Mouse (Mus musculus) cerebellum, adult 2 months (tissue): ENCODE measurements at regions not wholly inside any gene's neighbourhood (a gene's known extent, or its start where the extent isn't known, plus 50 kb on each side); places are given as distances from the start of the nearest gene placed in this dataset.

Experiments used
- DNase-seq, 2 experiments: peaks; one replicate each; pipeline ENCODE4 v3.0.0; 2021
- H3K27ac ChIP-seq: fragments of 200-500 bp; 2 replicates; pipeline ENCODE4 v1.5.1; 2012; ENCODE audit warnings: low read length, control low read depth, inconsistent platforms; ENCODE audit not compliant: insufficient read depth
- H3K27me3 ChIP-seq: fragments of 200-500 bp; 2 replicates; pipeline ENCODE4 v1.6.1; 2012; ENCODE audit warnings: inconsistent platforms, mild to moderate bottlenecking, low read length, moderate library complexity; ENCODE audit not compliant: control insufficient read depth, insufficient read depth
- H3K4me1 ChIP-seq: fragments of 200-500 bp; 2 replicates; pipeline ENCODE4 v1.6.1; 2011; ENCODE audit warnings: low read length; ENCODE audit not compliant: control insufficient read depth, insufficient read depth
- H3K4me3 ChIP-seq: fragments of 200-500 bp; replicated peaks from 2 replicates; pipeline ENCODE3; 2011; ENCODE audit warnings: mild to moderate bottlenecking, low read depth, low read length, control low read depth; ENCODE audit not compliant: insufficient read depth
- CTCF ChIP-seq: fragments of 200-500 bp; IDR thresholded peaks from 2 replicates; pipeline ENCODE4 v1.5.1; 2011; ENCODE audit warnings: low read depth, mild to moderate bottlenecking, control low read depth, low read length, moderate library complexity, borderline replicate concordance; ENCODE audit not compliant: insufficient read depth
- POLR2A ChIP-seq: fragments of 200-500 bp; IDR thresholded peaks from 2 replicates; pipeline ENCODE4 v1.6.1; 2011; ENCODE audit warnings: low read length, control low read depth, borderline replicate concordance; ENCODE audit not compliant: insufficient read depth
- WGBS: fragments of 180-500 bp; shearing (Covaris S2); methylation state at CpG from one replicate; pipeline ENCODE4 v1.1.7; 2018; 5-methylcytosine and 5-hydroxymethylcytosine counted together

DNA sequence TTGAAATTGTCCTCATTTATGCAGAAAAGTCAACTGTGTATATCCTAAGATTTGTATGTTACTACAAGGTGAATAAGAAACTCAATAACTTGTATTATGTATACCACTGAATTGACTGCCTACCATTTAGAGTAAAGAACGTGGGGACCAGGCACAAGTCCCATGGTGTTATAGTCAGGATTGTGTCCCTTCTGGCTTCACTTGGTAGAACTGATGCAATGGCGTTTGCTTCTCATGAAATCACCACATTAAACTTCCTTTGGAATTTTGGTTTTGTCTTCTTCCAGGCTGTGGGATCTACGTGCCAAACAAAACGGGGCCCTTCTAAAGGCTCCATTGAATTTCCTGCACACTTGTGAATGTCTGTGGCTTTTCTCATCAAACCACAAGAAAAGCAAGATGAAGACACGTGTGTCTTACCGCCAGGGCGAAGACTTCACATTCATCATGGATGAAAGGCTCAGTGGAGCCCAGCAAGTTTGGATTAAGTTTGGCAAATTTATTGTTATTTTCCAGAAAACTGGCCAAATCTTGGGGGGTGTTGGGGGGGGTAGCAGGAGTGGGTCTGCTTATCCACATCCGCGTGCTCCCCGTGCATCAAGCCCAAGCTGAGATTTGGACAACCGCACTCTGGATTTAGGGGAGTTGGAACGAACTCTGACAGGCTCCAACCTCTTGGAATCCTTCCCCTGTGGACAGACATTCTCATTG lies 353.3 kb downstream of the Ankrd50 start:
- Histone ChIP-seq H3K27ac (no peak overlapping the region), H3K4me3 (no peak overlapping the region), H3K27me3 (no peaks in the 10 kb centered on the region), H3K4me1 (no peaks in the 10 kb centered on the region)
- TF ChIP-seq POLR2A = no peak
- TF ChIP-seq CTCF = no peak
- DNase-seq = no peak
- 68% methylated on average over 12 of the region's 12 CpGs for WGBS

- Histone ChIP-seq H3K4me1 (no peaks in the 10 kb centered on the region), H3K27me3 (no peaks in the 10 kb centered on the region), H3K27ac (no peak overlapping the region), H3K4me3 (no peak overlapping the region)
- TF ChIP-seq POLR2A = no peak
- no peak for TF ChIP-seq CTCF
- 18% methylated on average over 1 of the region's 1 CpGs for WGBS
- DNase-seq = no peak
These were observed 354.6 kb downstream of the Ankrd50 start for GRCm38 (mm10) chr3:38130088-38130487.

GRCm38 (mm10) chr3:38129167-38129500 lies 355.5 kb downstream of the Ankrd50 start:
- TF ChIP-seq POLR2A (no peak), CTCF (no peak)
- H3K4me3 ChIP-seq = no peak overlapping the region
- no peaks in the 10 kb centered on the region for H3K27me3 ChIP-seq
- no peak for DNase-seq
- WGBS = 73% methylated on average over 2 of the region's 2 CpGs
- no peak overlapping the region for H3K27ac ChIP-seq
- no peaks in the 10 kb centered on the region for H3K4me1 ChIP-seq

DNA sequence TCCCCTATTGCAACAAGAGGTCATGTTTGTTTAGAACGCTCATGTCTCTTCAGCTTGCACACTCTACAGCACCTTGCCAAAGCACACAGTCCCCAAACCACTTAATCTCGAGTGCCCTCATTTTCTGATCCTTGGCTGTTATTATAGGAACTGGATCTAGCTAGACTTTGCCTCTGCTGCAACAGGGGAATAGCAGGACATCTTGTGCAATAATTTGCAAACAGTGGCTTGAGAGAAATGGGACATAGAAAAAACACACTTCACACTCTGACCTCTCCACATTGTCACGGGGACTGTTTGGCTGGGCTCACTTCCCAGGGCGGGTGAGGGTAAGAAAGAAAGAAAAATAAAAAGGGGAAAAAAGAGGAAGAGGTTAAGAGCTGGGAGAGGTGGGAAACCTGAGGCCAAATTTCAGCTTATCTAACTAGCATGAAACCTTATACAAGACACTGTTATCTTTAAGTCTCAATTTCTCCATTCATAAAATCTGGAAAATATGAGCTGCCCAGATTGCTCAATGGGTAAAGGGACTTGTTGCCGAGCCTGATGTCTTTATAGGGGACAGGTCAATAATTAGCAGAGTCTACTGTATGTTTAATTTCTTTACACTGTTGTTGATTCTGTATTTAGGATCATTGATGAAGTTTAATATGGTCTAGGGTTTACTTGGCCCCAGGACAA lies 356.0 kb downstream of the Ankrd50 start:
- WGBS = 78% methylated on average over 5 of the region's 5 CpGs
- DNase-seq = no peak

DNA sequence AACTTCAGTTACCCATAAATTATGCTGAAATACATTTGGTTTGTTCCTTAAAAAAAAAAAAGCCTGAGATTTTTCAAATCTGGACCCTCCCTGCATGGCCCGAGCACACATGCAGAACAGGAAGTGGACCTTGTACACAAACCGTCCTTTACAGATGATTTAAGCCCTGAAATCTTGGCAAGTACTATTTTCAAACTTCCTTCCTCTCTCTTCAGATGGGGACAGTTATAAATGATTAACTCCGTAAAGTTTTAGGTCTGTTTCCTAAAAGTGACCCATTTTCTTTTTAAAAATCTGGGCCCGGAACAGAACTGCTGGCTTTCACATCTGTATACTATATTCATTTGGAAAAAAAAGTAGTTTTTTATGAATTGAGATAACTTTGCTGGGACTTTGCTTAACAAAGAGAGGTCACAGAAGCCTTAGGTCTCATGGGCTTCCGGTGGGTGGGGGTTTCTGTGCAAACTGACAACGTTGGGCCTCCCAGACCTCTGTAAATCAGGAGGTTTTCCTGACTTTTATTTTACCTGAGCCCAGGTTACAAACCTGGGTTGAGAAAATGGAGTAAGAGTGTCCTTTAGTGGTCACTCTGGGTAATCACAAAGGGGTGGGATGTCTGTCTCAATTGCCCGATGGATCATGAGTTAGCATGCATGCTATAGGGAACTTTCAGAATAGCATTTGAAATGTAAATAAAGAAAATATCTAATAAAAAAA lies 368.4 kb downstream of the Ankrd50 start:
- H3K4me3 ChIP-seq = no peak overlapping the region
- H3K27ac ChIP-seq = no peak overlapping the region
- no peak for TF ChIP-seq POLR2A
- no peak for TF ChIP-seq CTCF
- peak in 1 of 2 experiments; percentile 2 for DNase-seq
- 61% methylated on average over 7 of the region's 7 CpGs for WGBS
- H3K27me3 ChIP-seq = no peaks in the 10 kb centered on the region
- no peaks in the 10 kb centered on the region for H3K4me1 ChIP-seq

More for the DNA sequence above, 356.0 kb downstream of the Ankrd50 start:
- Histone ChIP-seq H3K4me3 (no peak overlapping the region), H3K27ac (no peak overlapping the region), H3K4me1 (no peaks in the 10 kb centered on the region), H3K27me3 (no peaks in the 10 kb centered on the region)
- no peak for TF ChIP-seq POLR2A
- no peak for TF ChIP-seq CTCF

DNA sequence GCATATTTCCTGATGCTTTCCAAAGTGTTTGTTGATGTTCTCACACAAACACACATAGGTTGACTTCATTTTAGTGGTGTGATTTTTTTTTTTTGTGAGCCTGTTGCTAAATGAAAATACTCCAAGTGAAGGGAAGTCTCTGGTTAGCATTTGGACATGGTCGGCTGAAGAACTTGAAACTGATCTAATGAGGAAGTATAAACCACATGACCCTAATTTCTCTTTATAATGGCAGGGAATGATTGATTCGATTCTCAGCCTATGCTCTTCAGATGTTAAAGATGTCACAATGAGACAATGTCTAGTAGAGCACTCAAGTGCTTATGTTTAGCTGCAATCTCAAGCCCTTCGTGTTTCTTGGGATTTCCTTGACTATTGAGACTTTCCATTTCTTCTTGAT lies 372.1 kb downstream of the Ankrd50 start:
- no peaks in the 10 kb centered on the region for H3K4me1 ChIP-seq
- H3K4me3 ChIP-seq = no peak overlapping the region
- no peak for DNase-seq
- WGBS = 89% methylated on average over 3 of the region's 3 CpGs
- no peak overlapping the region for H3K27ac ChIP-seq
- no peaks in the 10 kb centered on the region for H3K27me3 ChIP-seq
- TF ChIP-seq POLR2A = no peak
- no peak for TF ChIP-seq CTCF

DNA sequence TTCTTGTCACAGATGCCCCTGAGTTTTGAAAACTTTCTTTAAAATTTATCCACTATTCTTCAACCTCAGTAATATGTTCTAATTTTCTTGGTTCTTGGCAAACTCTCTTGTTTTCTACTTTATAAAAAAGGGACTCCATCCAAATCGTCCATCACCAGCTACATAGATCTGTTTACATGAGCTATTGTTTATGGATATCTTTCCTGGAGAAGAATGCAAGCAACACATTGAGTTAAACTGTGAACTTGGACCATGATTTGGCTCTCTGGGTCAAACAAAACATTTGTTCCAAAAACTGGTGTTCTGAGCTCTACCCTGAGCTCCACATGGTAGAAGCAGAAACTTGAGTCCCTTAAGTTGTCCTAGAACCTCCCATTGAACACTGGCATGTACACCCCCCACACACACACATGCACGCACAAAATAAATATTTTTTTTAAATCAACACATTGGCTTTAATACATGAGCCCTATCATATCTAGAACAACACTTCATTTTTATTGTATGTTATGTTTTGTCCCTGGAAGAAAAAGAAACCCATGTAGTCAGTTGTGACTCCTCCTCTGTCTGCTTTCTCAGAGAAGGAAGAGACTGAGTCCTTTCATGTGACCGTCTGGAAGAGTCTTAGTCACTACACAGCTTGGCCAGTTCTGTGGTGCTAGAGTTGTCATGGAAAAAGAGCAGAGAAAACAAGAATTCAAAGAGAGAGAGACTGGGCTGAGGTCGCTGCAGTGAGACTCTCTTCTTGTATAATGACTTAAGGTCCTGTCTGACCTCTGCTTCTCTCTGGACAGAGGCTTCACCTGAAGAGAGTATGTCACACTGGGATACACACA lies 379.4 kb downstream of the Ankrd50 start:
- WGBS = 80% methylated on average over 4 of the region's 4 CpGs
- TF ChIP-seq CTCF (no peak), POLR2A (no peak)
- DNase-seq = no peak
- H3K27ac ChIP-seq = no peak overlapping the region
- no peak overlapping the region for H3K4me3 ChIP-seq
- H3K27me3 ChIP-seq = no peaks in the 10 kb centered on the region
- no peaks in the 10 kb centered on the region for H3K4me1 ChIP-seq
